In genomic region chr11:43952151-43952550, GRCm38 (mm10) we compare ENCODE assay signal across 20 mouse cellular contexts. TPM values are rescaled to one million over a fixed set of nuclear protein-coding genes. Genes with fewer than 3 reads are reported as not detected.
"Had no signal": no experiment of that assay in that cellular context is flagged by ENCODE, and none has a peak within 500 bp of the region (broad histone marks: within the 10 kb centered on the region; RNA-seq: fewer than 3 reads in every experiment).

No protein-coding gene starts in this region.

- H3K9ac ChIP-seq: lung, embryonic 15.5 days; midbrain, embryonic 13.5 days; midbrain, embryonic 15.5 days; neural tube, embryonic 12.5 days had no signal

- H3K27ac ChIP-seq: lung, embryonic 15.5 days; macrophage; midbrain, embryonic 13.5 days; midbrain, embryonic 15.5 days; neural tube, embryonic 12.5 days had no signal

- H3K27me3 ChIP-seq: lung, embryonic 15.5 days; megakaryocyte, embryonic 14.5 days; midbrain, embryonic 13.5 days; midbrain, embryonic 15.5 days; neural tube, embryonic 12.5 days had no signal

- H3K4me3 ChIP-seq: lung, embryonic 15.5 days; megakaryocyte, embryonic 14.5 days; midbrain, embryonic 13.5 days; midbrain, embryonic 15.5 days; neural tube, embryonic 12.5 days had no signal

- H3K4me1 ChIP-seq: lung, embryonic 15.5 days; megakaryocyte, embryonic 14.5 days; midbrain, embryonic 13.5 days; midbrain, embryonic 15.5 days; neural tube, embryonic 12.5 days had no signal

- DNase-seq: lung, adult 2 months; lung, postnatal 14 days; lung, postnatal 36 days; retina, postnatal 1 day; right cerebral cortex, adult 18-20 months; right cerebral cortex, postnatal 25 days; right cerebral cortex, postnatal 4 days; spleen, adult 18-20 months; thymus, adult 18-20 months; thymus, postnatal 14 days; thymus, postnatal 36 days had no signal

- H3K9me3 ChIP-seq: lung, embryonic 15.5 days; midbrain, embryonic 13.5 days; midbrain, embryonic 15.5 days had no signal

- H3K36me3 ChIP-seq: lung, embryonic 15.5 days; midbrain, embryonic 13.5 days; midbrain, embryonic 15.5 days; neural tube, embryonic 12.5 days had no signal

RNA-seq across cellular contexts. Expression of gene Adra1b, which starts 51.1 kb away (rescaled TPM):
- total RNA-seq: megakaryocyte progenitor cell, adult 5-6 weeks; monocyte, adult 5-6 weeks; neutrophil, adult 5-6 weeks had no signal
